Mouse (Mus musculus) layer of hippocampus, adult 9-11 months (tissue): Measurements from ENCODE around the gene Nfib.

ENCODE experiments used
- DNase-seq: peaks from one replicate; pipeline ENCODE4 v3.0.0; 2022

Gene Nfib

DNA sequence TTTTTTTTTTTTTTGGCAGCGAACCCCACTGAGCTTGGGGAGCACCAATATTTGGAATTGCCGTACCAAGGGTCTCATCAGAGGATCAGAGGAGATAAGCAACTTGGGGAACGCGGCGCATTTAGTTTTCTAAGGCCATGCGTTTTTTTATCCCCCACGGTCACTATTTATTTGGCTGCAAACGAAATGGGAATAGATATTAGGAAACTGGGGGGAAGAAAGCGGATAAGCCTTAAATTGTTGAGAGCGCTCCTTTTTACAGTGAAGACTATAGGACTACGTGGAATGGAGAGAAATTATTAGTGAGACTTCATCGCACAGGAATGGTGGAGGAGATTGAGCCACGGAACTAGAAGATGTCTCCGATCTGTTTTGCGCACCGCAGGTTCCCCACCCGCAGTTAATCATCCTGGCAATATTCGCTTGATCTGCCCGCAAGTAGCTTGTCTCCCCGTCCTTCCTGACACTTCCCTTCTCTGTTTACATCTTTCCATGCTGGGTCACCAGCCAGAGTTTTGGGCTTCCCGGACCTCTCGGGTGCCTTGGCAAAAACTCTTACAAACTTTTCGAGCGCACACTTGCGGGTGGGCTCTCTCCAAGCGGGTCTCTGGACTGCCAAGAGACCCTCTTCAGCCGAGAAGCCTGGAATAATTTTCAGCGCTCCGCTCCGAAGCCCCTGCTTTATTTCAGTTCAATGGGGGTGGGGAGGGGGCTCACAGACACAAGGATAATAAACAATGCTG, 167.3 kb downstream of the Nfib start:
- DNase-seq, result no peak

DNA sequence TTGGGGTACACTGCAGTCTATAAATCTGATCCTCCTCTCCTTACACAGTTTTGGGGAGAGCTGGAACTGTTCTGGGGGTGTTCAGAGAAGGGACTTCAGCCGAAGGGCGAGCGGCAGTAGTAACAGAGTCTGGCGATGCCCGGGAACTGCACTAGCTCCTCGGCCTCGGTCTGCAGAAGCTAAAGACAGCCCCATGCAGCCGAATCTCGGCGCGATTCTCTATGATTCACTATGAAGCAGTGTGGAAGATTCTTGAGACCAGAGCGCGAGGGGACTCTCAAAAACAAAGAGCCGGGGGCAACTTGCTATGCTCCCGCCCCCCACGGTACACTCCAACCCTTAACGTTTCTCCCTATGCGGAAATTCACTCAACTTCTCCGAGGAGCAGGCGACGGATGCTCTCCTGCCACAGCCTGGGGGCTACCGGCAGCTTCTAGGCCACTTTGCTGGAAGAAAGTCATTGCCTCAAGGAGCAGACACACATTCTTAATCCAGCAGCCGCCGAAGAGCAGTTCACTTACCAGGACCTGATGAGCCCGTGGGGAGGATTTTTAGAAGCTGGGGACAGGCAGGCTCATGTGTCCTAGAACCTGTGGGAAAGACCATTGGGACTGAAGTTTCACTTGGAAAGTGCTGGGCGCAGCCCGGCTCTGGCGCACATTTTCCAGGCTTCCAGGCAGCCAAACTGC, 168.1 kb downstream of the Nfib start:
- no peak for DNase-seq

DNA sequence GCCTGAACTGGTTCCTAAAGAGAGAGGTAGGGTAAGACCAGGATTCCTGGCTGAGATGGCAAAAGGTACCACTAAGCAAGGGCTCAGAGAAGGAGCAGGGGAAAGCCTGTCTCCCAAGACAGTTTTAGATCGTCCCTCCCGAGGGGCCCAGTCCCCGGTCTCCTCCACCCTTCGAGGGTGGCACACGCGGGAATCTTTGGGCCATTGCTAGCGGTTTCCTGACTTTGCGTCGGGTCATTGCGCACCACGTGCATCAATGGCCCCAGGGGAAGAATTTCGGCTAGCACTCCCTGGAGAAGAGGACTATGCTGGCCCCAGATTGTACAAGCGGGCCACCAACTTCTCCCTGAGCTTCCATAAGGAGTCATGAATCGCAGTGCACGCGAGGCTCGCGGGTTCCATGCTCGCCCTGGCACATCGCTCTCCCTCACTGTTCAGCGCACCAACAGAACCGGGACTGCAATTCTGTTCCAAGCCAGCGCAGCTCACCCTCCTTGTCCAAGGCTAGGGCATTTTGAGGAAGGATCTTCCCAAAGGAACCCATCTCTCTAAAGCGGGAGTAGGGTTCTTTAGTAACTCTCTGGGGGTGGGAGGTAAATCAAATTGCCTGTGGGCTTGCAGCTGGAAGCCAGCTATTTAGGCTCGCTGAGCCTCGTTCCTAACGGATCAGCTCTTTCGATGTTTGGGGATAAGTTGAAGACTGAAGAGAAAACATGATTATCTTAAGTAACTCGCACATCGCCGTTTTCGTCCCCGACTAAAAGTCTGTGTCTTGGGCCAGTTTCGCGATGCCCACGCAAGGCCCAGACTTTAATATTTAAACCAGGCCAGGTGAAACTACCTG, 168.9 kb downstream of the Nfib start:
- DNase-seq, result no peak

DNA sequence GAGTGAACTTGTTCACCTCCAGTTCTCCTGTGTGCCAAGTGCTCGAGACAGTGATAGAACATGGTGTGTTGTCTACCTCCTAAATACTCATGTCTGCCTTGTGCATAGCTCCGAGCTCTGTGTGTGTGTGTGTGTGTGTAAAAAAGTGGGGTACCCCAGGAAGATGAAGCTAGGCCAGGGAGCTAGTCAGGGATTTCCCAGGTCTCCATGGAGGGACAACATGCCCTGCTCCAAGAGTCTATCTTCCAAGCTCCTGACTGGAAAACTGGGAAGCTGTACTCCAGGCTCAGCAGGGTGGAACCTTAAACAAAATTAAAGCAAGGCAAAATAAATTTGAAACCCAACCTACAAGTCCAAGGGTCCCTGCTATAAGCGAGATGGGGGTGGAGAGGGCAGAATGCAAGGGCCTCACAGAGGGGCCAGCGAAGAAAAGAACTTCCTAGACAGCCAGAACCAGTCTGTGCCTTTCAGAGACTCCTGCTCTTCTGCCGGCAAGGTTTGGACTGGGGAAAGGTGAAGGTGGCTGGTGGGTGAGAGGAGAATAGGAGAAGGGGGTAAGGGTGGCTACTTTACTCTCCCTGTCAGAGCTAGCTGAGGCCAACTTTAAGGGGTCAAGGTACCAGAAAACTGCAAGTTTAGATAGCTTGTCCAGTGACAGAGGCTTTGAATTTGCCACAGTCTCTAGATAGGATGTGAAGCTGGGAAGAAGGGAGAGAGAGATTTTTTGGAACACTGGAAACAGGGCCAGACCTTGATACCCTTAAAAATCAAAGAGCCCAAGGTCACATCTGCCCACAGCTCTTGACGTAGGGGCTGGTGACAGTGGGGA, 169.7 kb downstream of the Nfib start:
- DNase-seq, result no peak

DNA sequence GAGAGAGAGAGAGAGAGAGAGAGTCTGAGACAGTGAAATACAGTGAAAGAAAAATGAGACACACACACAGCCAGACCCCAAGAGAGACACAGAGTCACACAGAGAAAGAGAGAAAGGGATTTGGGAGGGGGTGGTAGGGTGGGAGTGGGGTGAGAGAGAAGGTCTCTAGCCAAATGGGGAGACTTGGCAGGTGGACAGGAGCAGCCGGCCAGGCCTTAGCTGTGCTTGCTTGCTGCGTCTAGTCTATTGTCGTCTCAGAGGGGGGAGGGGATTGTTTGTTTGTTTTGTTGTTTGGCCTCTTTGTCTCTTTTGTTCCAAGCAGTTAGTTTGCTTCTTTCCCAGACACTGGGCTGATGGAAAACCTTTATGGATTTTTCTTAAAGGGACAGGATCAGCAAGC, 172.3 kb downstream of the Nfib start:
- no peak for DNase-seq

DNA sequence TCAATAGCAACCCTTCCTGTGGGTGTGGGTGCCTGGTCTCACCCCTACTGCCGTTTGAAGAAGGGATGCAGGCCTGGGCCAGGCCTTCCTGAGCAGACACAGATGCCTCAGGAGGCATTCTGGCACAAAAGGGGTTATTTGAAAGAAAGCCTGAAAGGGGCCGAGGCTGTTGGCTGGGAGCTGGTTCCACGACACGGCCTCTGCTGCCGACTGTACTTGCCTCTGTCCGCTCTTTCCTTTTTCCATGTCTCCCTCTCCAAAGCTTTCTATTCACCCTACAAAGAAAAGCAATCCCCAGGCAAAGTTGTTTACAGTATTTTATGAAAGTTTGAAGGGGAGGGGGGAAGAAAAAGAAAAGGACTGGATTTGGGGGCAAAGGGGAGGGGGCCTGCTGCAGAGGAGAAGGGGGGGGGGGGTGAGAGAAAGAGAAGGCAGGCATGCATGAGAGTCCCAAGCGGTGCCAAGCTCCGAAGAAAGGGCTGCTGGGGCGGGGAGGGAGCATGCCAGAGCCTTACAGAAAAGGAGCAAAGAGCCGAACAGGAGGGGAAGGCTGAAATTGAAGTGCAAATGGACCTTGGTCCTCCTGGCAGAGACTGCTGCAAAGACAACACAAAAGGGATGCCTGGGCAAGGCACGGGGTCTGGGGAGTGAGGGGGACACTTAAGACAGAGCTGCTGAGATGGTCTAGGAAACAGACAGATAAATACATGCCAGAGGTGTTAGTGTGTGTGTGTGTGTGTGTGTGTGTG, 172.9 kb downstream of the Nfib start:
- DNase-seq, result peak; percentile 49

DNA sequence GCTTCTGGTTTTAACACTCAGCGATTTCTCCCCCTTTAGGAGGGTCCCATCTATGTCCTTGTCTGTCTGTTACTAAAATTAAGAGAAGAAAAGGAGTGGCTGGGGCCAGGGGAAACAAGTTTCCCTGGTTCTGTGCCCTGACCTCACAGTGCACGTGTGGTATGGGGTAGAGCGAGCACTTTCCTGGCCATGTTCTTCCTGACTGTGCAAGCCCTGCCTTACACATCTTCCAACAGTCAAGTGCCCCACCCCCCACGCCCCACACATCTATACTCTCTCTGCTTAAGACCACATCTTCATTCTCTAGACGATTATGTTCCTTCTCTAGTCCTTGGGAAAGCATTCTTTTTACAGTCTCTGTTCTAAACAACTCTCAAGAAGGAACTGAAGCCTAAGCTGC, 173.6 kb downstream of the Nfib start:
- no peak for DNase-seq

DNA sequence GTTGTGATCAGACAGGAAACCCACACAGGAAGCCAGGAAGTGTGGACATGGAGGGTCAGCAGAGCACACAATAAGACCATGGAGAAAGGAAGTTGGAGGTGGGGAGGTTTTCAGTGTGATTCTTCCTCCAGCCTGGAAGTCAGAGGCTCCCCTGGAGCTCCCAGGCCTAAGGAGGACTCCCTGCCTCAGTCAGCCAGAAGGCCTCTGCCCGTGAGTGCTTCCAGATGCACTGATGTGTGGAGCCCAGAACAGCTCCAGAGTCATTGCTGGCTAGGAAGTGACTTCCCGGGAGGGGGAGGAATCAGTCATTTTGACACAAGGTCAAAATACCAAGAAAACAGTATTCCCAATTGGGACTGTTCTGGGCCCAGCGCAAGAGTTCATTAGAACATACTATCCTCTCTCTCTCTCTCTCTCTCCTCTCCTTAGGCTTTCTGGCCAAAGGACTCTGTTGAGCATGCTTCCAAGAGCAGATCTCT, 174.6 kb downstream of the Nfib start:
- no peak for DNase-seq

DNA sequence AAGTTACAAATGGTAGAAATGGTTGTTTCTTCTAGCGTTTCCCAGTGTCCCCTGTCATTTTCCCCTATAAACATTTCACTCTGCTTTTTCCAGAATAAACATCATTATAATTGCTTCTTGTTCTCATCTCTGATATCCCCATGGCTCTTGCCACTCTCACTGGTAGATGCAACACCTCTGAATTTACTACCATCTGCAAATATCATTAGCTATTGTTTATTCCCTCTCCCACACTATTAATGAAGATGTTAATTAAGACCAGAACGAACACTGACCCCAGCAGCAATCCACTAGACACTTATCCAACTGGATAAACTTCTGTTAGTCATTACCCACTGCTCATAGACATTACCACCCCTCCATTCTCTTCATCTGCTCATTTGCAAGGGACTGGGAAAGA, 176.6 kb downstream of the Nfib start:
- DNase-seq, result no peak

DNA sequence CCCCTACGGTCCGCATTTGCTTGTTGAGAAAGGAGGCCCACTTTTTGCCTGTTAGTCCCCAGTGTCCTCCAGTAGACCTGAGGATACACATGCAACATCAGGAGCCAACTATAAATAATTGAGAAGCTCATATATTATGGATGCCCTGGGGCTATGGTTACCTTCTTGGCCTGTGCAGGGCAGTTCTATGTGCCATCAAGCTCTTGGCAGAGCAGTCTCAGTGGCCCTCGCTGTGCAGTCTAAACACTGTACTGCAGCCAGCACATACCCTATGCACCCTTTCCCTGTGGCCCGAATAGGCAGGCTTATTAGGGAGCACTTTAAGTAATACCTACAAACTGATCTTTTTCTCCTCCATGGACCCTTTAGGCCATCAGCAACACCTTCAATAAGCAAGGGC, 185.6 kb downstream of the Nfib start:
- no peak for DNase-seq

DNA sequence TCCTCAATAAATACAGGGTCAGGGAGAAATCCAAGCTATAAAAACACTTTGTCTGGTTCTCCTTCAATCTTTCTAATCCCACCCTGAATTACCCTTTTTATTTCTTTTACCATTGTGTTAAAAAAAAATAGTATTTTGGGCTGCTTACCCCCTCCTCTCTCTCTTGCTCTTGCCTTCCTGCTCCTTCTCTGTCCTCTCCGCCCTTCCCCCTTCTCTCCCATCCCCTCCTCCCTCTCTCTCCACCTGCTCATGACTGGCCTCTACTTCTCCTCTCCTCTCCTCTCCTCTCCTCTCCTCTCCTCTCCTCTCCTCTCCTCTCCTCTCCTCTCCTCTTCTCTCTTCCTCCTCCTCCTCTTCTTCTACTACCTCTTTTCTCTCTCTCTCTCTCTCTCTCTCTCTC, 187.4 kb downstream of the Nfib start:
- DNase-seq, result no peak

DNA sequence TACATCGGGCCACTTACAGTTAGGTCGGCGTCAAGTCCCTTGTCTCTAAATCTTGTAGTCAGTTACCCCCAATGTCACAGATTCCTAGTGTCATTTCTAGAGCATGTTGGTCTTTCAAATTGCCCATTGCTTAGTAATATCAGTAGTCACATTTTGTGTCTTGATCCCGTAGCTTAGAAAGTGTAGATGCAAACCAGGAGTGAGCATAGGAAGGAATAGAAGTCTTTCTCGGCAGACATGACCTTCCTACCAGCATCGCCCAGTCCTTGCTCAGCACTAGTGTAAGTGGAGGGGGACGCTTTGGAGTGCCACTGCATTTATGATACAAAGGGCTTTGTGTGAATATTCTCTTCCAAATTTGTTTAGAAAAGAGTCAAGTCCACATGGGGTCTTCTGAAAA, 188.2 kb downstream of the Nfib start:
- DNase-seq, result no peak

DNA sequence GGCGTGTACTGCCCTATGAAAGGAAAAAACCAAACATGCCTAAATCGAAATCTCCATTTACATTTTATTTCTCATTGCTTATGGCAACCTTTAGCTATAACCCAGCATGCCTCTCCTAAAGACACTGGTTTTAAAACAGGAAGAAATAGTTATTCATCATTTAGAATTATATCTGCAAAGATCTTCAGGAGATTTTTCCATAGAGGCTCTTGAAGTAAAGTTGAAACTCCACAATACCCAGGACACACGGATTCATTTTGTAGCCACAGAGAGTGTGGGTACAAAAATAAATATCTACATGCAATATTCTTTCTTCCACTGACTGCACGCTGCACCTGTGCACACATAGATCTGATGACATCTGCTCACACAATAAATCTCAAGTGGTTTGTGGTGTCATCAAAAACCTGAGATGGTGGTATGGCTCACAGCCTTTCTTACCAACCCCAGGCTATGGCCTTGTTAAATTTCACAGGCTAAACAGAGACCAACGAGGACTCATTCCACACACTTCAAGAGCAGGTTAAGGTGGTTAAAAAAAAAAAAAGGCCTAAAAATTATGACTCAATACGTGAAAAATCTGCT, 189.2 kb downstream of the Nfib start:
- no peak for DNase-seq

DNA sequence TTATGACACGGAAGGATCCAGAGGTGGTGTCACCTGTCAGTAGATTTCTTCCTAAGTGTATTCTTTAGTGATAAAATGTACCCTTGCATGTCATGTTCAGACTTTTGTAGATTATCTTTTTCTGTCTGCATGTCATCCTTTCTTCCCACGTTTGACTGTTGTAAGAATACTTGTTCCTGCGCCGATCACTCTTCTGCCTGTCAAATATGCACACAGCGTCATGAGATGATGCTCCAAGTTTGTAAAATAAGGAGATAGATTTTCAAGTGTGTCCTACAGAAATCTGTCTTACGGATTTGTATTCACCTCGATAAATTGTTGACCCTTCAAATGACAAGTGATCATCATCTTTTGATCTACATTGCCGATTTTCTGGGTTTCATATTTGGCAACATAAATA, 190.6 kb downstream of the Nfib start:
- no peak for DNase-seq

DNA sequence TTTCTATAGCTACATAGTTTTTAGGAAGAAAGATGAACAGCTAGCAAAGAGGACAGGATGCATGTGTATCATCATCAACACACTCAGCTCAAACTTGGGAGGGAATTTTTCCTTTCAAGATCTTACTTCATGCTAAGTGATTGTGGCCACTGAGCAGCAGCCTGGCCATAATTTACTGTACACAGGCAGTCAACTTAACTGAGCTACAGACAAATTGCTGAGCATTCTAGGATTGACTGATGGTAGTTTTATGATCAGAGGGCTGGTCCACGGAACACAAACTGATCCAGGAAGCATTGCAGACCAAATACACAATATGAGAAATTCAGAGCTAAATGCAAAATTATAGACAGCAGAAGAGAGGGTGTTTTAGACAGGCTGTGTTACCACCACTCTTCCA, 191.2 kb downstream of the Nfib start:
- no peak for DNase-seq

DNA sequence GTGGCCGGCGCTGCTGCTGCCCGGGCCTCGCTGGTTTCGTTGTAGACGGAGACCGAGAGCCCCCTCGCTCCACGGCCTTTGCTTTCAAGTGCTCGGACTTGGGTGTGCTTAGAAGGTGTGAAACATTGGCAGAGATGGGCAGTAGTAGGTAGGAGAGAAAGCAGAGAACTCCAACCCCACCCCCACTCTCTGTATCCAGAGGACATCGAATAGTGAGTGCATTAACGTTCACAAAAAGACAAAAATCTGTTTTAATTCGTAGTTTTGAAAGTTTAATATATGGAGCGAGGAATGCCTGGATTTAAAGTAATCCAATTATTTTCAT, 192.2 kb downstream of the Nfib start:
- no peak for DNase-seq

DNA sequence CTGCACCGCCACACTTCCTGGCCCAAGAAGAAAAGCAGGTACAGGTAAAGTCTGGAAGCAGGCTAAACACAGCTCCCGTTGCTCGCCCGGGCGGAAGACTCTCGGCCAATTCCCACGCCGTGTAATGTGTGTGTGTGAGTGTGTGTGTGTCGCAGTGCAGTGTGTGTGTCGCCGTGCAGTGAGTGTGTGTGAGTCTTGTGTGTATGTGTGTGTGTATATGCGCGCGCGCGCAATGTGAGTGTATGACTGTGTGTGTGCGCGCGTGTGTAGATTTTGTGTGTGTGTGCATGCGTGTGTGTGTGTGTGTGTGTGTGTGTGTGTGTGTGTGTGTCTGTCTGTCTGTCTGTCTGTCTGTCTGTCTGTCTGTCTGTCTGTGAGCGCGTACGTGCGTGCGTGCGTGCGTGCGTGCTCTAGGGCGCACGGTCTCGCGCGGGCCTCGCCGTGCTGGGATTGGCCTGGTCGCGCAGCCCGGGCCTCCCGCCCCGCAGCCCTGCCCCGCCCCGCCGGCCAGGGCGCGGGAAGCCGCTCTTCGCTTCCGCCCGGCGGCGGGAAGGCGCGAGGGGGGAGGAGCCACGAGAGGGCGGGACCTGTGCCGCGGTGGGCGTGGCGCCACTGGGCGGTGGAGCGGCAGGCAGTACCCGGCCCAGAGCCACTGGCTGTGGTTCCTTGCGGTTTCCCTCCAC, 192.7 kb downstream of the Nfib start:
- DNase-seq, result peak; percentile 95

DNA sequence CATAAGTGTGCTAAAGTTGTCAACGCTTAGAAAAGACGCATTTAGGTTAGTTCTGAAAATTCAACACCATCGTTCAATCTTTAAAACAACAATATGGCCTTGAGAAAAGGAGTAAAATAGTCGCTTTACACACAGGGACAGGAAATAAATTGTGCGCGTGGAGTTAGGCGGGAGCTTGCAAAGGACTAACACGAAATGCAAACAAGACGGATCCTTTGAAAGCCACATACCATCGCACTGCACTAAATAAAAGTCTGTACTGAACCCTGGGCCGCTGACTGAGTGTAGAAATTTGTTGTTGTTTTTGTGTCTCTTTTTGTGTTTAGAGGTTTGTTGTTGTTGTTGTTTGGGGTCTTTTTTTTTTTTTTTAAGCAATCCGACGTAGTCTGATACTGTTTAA, 193.2 kb downstream of the Nfib start:
- DNase-seq, result no peak

DNA sequence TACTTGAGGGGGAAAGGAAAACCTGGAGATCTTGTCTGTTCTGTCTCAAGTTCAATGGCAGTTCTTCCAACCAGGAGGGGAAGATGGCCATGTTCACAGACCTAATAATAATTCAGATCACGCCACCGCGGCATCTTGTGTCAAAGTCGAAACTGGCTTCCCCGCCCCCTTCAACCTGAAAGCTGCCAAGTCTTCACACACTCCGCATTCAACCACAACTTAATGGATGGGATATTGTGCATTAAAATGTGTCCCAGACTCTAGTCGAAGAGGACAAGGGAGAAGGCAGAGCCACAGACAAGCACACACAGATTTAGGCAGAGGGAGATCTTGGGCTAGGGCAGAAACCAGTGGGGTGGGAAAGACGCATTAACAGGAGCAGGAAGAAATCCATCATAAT, 194.0 kb downstream of the Nfib start:
- DNase-seq, result peak; percentile 71

DNA sequence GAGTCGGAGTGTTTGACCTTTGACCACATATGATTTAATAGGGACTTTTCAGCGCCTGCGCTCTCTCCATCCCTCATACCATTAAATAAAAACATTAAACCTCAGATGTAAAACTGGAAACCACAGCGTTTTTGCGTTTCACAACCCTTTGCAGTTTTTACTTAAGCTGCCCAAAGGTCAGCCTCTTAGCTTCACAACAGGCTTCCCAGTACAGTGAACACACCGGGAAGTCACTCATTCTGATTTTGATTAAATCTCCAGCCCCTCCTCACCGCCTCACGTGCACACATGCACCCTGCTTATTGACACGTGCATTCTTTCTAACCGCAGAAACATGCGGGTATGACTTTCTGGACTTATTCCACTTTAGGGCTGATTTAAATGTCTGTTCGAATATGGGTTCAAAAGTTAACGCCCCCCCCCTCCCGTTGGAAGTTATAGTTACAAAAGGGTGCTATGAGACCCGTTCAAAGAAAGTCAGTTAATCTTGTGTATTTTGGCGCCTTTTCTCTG, 194.5 kb downstream of the Nfib start:
- no peak for DNase-seq

DNA sequence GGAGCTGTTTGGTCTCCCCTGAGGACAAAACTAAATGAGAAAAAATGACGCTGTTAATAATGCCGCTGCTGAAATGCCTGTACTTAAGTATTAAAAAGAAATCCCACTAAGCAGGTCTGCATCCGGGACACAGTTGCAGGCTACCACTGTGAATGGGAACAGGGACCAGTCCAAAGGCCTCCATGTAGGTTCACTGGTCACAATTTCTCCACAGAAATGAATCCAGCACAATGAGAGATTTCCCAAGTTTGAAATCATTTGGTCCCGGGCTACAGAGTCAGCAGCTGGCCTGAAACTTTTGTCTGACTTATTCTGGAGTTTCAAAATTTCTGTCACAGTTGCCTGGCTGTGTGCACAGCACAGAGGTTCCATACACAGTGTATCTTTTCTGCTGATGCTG, 195.8 kb downstream of the Nfib start:
- DNase-seq, result no peak
